Mouse (Mus musculus) C2C12 (cell line): Measurements from ENCODE around the gene Trim40. TPM values are rescaled to one million over a fixed set of nuclear protein-coding genes. Genes with fewer than 3 reads are reported as not detected.

Experiments
- H3K27me3 ChIP-seq: one replicate; pipeline ENCODE4 v1.6.1; 2011; ENCODE audit not compliant: control insufficient read depth, insufficient read depth, insufficient read length
- H3K36me3 ChIP-seq: one replicate; pipeline ENCODE4 v1.6.1; 2011; ENCODE audit not compliant: control insufficient read depth, insufficient read depth
- H3K4me3 ChIP-seq: one replicate; pipeline ENCODE4 v1.5.1; 2011; ENCODE audit warnings: mild to moderate bottlenecking, control low read depth; ENCODE audit not compliant: poor library complexity, insufficient read depth, severe bottlenecking
- H3K79me2 ChIP-seq: one replicate; pipeline ENCODE4 v1.6.1; 2011; ENCODE audit not compliant: control insufficient read depth, insufficient read depth
- H3K79me3 ChIP-seq: one replicate; pipeline ENCODE4 v1.6.1; 2011; ENCODE audit warnings: low read depth, control low read depth
- H3ac ChIP-seq: one replicate; pipeline ENCODE3; 2011; ENCODE audit warnings: low read depth; ENCODE audit not compliant: control insufficient read depth, insufficient read length
- CEBPB ChIP-seq: IDR thresholded peaks from one replicate; pipeline ENCODE4 v1.6.1; 2011; ENCODE audit warnings: low read depth, mild to moderate bottlenecking, control low read depth, moderate library complexity
- CTCF ChIP-seq: IDR thresholded peaks from one replicate; pipeline ENCODE4 v1.5.1; 2011; ENCODE audit not compliant: control insufficient read depth, insufficient read depth, insufficient read length
- FOSL1 ChIP-seq: IDR thresholded peaks from one replicate; pipeline ENCODE4 v1.8.0; 2011; ENCODE audit warnings: mild to moderate bottlenecking, low read length; ENCODE audit not compliant: poor library complexity, insufficient read depth, severe bottlenecking
- MAX ChIP-seq: IDR thresholded peaks from one replicate; pipeline ENCODE4 v1.6.1; 2011; ENCODE audit warnings: mild to moderate bottlenecking, control low read depth
- MYOD1 ChIP-seq: IDR thresholded peaks from one replicate; pipeline ENCODE4 v1.6.1; 2011; ENCODE audit warnings: low read depth; ENCODE audit not compliant: control insufficient read depth, insufficient read length
- MYOG ChIP-seq: IDR thresholded peaks from one replicate; pipeline ENCODE4 v1.6.1; 2011; ENCODE audit not compliant: control insufficient read depth, insufficient read length; ENCODE audit errors: extremely low read depth
- USF1 ChIP-seq: IDR thresholded peaks from one replicate; pipeline ENCODE4 v1.6.1; 2011; ENCODE audit warnings: low read depth, mild to moderate bottlenecking, control low read depth, moderate library complexity
- polyA plus RNA-seq: library from polyadenylated mRNA; unstranded; fragments of >200 nt; fragmentation: generic; extraction: Trizol; gene quantifications from one replicate; pipeline ENCODE4 v1.2.1, GENCODE M21; 2012; ENCODE audit warnings: missing spikeins

Trim40 gene
- polyA plus RNA-seq, 1 experiment = not detected

GRCm38 (mm10) chr17:36855484-36855883, 34.4 kb downstream of the Trim40 start:
- Histone ChIP-seq H3K79me2 (no peaks in the 10 kb centered on the region), H3K4me3 (no peak overlapping the region), H3K27me3 (no peaks in the 10 kb centered on the region), H3K79me3 (no peaks in the 10 kb centered on the region), H3ac (no peak overlapping the region), H3K36me3 (peaks cover 57% of the 10 kb centered on the region)
- TF ChIP-seq MYOG = no peak
- no peak for TF ChIP-seq MAX
- no peak for TF ChIP-seq CTCF
- TF ChIP-seq MYOD1 = no peak
- TF ChIP-seq FOSL1 = no peak
- TF ChIP-seq USF1 = no peak
- TF ChIP-seq CEBPB = no peak

- Histone ChIP-seq H3K27me3 (no peaks in the 10 kb centered on the region), H3K4me3 (no peak overlapping the region), H3K79me3 (no peaks in the 10 kb centered on the region), H3K36me3 (peaks cover 32% of the 10 kb centered on the region), H3ac (no peak overlapping the region), H3K79me2 (no peaks in the 10 kb centered on the region)
- TF ChIP-seq FOSL1 (no peak), CEBPB (no peak), USF1 (no peak), MYOG (no peak), CTCF (no peak), MAX (no peak), MYOD1 (no peak)
These were observed 38.3 kb downstream of the Trim40 start for GRCm38 (mm10) chr17:36851627-36852026.

GRCm38 (mm10) chr17:36851200-36851599, 38.7 kb downstream of the Trim40 start:
- no peaks in the 10 kb centered on the region for H3K79me2 ChIP-seq
- no peak for TF ChIP-seq FOSL1
- TF ChIP-seq MYOG = no peak
- no peak for TF ChIP-seq MYOD1
- TF ChIP-seq CEBPB = no peak
- no peak for TF ChIP-seq CTCF
- TF ChIP-seq MAX = no peak
- TF ChIP-seq USF1 = no peak
- no peak overlapping the region for H3ac ChIP-seq
- H3K27me3 ChIP-seq = no peaks in the 10 kb centered on the region
- peaks cover 28% of the 10 kb centered on the region for H3K36me3 ChIP-seq
- no peak overlapping the region for H3K4me3 ChIP-seq
- H3K79me3 ChIP-seq = no peaks in the 10 kb centered on the region

GRCm38 (mm10) chr17:36849992-36850391, 39.9 kb downstream of the Trim40 start:
- Histone ChIP-seq H3K36me3 (peaks cover 22% of the 10 kb centered on the region), H3K79me2 (peaks cover under 1% of the 10 kb centered on the region), H3K4me3 (no peak overlapping the region), H3K79me3 (no peaks in the 10 kb centered on the region), H3ac (no peak overlapping the region), H3K27me3 (no peaks in the 10 kb centered on the region)
- no peak for TF ChIP-seq MYOG
- TF ChIP-seq CEBPB = no peak
- TF ChIP-seq CTCF = no peak
- TF ChIP-seq MAX = no peak
- no peak for TF ChIP-seq USF1
- TF ChIP-seq FOSL1 = no peak
- no peak for TF ChIP-seq MYOD1

- TF ChIP-seq CEBPB (no peak), MAX (no peak), USF1 (no peak), MYOG (no peak), FOSL1 (no peak), MYOD1 (no peak), CTCF (no peak)
- Histone ChIP-seq H3ac (no peak overlapping the region), H3K27me3 (no peaks in the 10 kb centered on the region), H3K36me3 (peaks cover 13% of the 10 kb centered on the region), H3K79me2 (peaks cover 5% of the 10 kb centered on the region), H3K79me3 (no peaks in the 10 kb centered on the region), H3K4me3 (no peak overlapping the region)
These were observed 41.0 kb downstream of the Trim40 start for GRCm38 (mm10) chr17:36848911-36849310.

GRCm38 (mm10) chr17:36844725-36845124, 45.2 kb downstream of the Trim40 start:
- Histone ChIP-seq H3ac (no peak overlapping the region), H3K79me3 (peaks cover 3% of the 10 kb centered on the region), H3K36me3 (peaks cover 6% of the 10 kb centered on the region), H3K4me3 (no peak overlapping the region), H3K79me2 (peaks cover 13% of the 10 kb centered on the region), H3K27me3 (no peaks in the 10 kb centered on the region)
- no peak for TF ChIP-seq CTCF
- no peak for TF ChIP-seq MYOG
- TF ChIP-seq MYOD1 = no peak
- no peak for TF ChIP-seq CEBPB
- no peak for TF ChIP-seq MAX
- no peak for TF ChIP-seq FOSL1
- TF ChIP-seq USF1 = no peak
